Mouse (Mus musculus): ENCODE measurements at regions not wholly inside any gene's neighbourhood (a gene's known extent, or its start where the extent isn't known, plus 50 kb on each side); places are given as distances from the start of the nearest gene placed in this dataset.
A peak's percentile ranks its signal among the peaks of the same experiment; 100 is the strongest.
"Not testable (repeated sequence)": the region's sequence is repeated elsewhere in the genome, so short reads cannot be mapped to it uniquely, and the experiment has no call there.

DNA sequence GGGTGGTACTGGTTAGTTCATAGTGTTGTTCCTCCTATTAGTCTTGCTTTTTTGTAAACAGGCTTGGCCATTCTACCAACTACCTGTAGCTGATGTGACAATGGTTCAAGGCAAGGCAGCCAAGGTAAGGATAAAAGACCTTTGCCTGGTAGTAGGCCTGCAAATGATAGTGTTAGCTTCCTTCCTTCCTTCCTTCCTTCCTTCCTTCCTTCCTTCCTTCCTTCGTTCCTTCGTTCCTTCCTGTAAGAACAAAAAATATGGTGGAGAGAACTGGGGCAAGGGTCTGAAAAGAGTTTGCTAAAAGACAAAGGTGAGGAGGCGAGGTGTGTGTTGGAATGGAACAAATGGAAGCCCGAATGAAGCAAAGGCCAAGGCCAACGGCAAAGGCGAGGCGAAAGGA lies 84.8 kb upstream of the Ezh2 start:
- not testable (repeated sequence) for H3K36me3 ChIP-seq (ENCODE audit: insufficient read depth, low read length); H3K27me3 ChIP-seq (ENCODE audit: insufficient read depth, low read length); H3K4me3 ChIP-seq (replicated peaks; ENCODE audit: low read length); H3K4me1 ChIP-seq (replicated peaks; ENCODE audit: low read depth, low read length); H3K9me3 ChIP-seq (ENCODE audit: low read length)

GRCm38 (mm10) chr6:47672741-47673140 lies 77.6 kb upstream of the Ezh2 start:
- not testable (repeated sequence) for H3K27me3 ChIP-seq (ENCODE audit: insufficient read depth, low read length); H3K4me3 ChIP-seq (replicated peaks; ENCODE audit: low read length); H3K9me3 ChIP-seq (ENCODE audit: low read length)

DNA sequence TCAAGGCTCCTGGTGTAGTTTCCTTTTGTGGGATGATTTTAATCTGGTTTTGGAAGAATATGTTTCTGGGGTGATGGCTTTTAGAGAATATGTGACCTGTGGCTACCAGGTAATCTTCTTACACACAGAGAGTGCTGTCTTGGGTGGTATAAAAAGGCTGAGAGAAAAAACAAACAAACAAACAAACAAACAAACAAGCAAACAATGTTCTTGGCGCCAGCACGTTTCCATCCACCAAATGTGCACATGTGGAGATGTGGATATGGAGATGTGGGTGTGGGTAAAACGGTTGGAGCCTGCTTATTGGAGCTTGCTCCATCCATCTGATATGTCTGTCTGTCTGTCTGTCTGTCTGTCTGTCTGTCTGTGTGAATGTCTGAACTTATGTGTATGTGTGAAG lies 57.7 kb upstream of the Ezh2 start:
- not testable (repeated sequence) for H3K4me1 ChIP-seq (replicated peaks; ENCODE audit: low read depth, low read length); H3K4me3 ChIP-seq (replicated peaks; ENCODE audit: low read length); H3K9me3 ChIP-seq (ENCODE audit: low read length); H3K36me3 ChIP-seq (ENCODE audit: insufficient read depth, low read length)
- peaks cover 22% of the 10 kb centered on the region for H3K27me3 ChIP-seq (ENCODE audit: insufficient read depth, low read length)

More at GRCm38 (mm10) chr6:47672741-47673140, 77.6 kb upstream of the Ezh2 start:
- H3K4me1 ChIP-seq (replicated peaks; ENCODE audit: low read depth, low read length); H3K36me3 ChIP-seq (ENCODE audit: insufficient read depth, low read length): not testable (repeated sequence)

- not testable (repeated sequence) for H3K36me3 ChIP-seq (ENCODE audit: insufficient read depth, low read length); H3K9me3 ChIP-seq (ENCODE audit: low read length); H3K4me1 ChIP-seq (replicated peaks; ENCODE audit: low read depth, low read length)
- Histone ChIP-seq H3K27me3 (ENCODE audit: insufficient read depth, low read length) (peaks cover 25% of the 10 kb centered on the region), H3K4me3 (replicated peaks; ENCODE audit: low read length) (peak overlapping the region; percentile 82)
These were observed 56.2 kb upstream of the Ezh2 start for GRCm38 (mm10) chr6:47651385-47651718.

DNA sequence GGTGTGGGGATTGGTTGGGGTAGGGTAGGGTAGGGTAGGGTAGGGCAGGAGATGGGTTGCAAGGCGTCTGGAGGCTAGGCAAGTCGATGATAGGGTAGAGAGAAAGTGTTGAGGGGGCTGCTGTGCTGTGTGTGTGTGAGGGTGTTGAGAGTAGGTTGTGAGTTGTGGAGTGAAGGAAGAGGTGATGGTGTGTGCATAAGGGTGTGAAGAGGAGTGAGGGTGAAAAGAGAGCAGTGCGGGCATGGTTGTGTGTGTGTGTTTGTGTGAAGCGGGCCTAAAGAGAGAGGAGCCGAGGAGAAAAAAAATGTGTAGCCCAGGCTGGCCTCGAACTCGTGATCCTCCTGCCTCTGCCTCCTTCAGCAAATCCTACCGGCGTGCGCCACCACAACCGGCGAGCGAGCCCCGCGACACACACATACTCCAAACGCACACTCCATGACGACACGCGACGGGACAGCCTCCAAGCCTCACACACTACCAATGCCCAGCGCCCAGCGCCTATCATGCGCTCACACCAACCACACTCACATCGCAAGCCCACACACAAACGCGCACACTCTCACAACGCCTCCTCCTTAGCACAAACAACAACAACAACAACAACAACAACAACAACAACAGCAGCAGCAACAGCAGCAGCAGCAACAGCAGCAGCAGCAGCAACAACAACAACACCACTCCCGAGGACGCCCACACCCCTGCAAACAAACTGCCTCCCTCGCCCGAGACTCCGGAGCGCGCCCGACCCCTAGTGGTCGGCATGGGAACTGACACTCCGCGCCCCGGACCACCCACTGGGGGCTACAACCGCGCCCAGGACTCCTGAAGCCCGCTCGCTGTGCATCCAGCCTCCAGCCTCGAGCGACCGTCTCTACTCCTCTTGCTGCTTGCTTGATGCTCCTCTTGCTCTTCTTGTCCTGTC lies 55.6 kb upstream of the Ezh2 start:
- peaks cover 26% of the 10 kb centered on the region for H3K27me3 ChIP-seq (ENCODE audit: insufficient read depth, low read length)
- no peaks in the 10 kb centered on the region for H3K9me3 ChIP-seq (ENCODE audit: low read length)
- TF ChIP-seq CTCF (conservative IDR thresholded peaks at IDR 0.05; ENCODE audit: low read length), result peak; percentile 83
- TF ChIP-seq NANOG (IDR thresholded peaks at IDR 0.05; ENCODE audit: borderline replicate concordance, low read length), result no peak
- no peak for TF ChIP-seq POU5F1 (IDR thresholded peaks at IDR 0.05; ENCODE audit: borderline replicate concordance, low read length)
- peaks cover 9% of the 10 kb centered on the region; the same call in 1 of the 2 replicates for H3K4me1 ChIP-seq (replicated peaks; ENCODE audit: low read depth, low read length)
- no peaks in the 10 kb centered on the region for H3K36me3 ChIP-seq (ENCODE audit: insufficient read depth, low read length)
- H3K4me3 ChIP-seq (replicated peaks; ENCODE audit: low read length), result peak overlapping the region; percentile 82

GRCm38 (mm10) chr6:47649961-47650360 lies 54.8 kb upstream of the Ezh2 start:
- TF ChIP-seq POU5F1 (IDR thresholded peaks at IDR 0.05; ENCODE audit: borderline replicate concordance, low read length) (no peak), NANOG (IDR thresholded peaks at IDR 0.05; ENCODE audit: borderline replicate concordance, low read length) (no peak), CTCF (conservative IDR thresholded peaks at IDR 0.05; ENCODE audit: low read length) (no peak)
- no peaks in the 10 kb centered on the region for H3K36me3 ChIP-seq (ENCODE audit: insufficient read depth, low read length)
- H3K27me3 ChIP-seq (ENCODE audit: insufficient read depth, low read length), result peaks cover 26% of the 10 kb centered on the region
- no peaks in the 10 kb centered on the region for H3K9me3 ChIP-seq (ENCODE audit: low read length)
- peaks cover 9% of the 10 kb centered on the region; the same call in 1 of the 2 replicates for H3K4me1 ChIP-seq (replicated peaks; ENCODE audit: low read depth, low read length)
- H3K4me3 ChIP-seq (replicated peaks; ENCODE audit: low read length), result no peak overlapping the region

DNA sequence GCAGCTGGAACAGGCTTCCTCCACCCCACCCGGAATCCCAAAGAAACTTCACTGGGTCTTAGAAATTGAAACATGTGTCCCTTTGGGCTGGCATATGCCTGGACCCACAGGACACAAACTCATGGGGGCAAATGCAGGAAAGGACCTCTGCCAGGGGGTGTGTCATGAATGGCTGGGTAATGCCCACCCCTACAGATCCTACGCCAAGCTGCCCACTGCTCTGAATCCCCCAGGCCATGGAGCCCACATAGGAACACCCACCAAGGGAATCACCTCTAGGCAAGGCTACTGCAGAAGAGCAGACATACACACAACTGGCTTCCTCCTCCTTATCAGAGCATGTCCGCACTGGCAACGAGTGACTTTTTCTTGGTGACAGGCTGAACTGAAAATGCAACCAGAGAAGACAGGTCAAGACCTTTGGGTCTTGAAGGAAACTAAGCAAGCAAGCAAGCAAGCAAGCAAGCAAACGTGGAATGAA lies 54.4 kb upstream of the Ezh2 start:
- Histone ChIP-seq H3K4me3 (replicated peaks; ENCODE audit: low read length) (no peak overlapping the region), H3K36me3 (ENCODE audit: insufficient read depth, low read length) (no peaks in the 10 kb centered on the region), H3K9me3 (ENCODE audit: low read length) (no peaks in the 10 kb centered on the region), H3K27me3 (ENCODE audit: insufficient read depth, low read length) (peaks cover 26% of the 10 kb centered on the region), H3K4me1 (replicated peaks; ENCODE audit: low read depth, low read length) (peaks cover 9% of the 10 kb centered on the region; the same call in 1 of the 2 replicates)
- TF ChIP-seq NANOG (IDR thresholded peaks at IDR 0.05; ENCODE audit: borderline replicate concordance, low read length) (no peak), CTCF (conservative IDR thresholded peaks at IDR 0.05; ENCODE audit: low read length) (no peak), POU5F1 (IDR thresholded peaks at IDR 0.05; ENCODE audit: borderline replicate concordance, low read length) (no peak)

GRCm38 (mm10) chr6:47648899-47649298 lies 53.8 kb upstream of the Ezh2 start:
- no peak overlapping the region for H3K4me3 ChIP-seq (replicated peaks; ENCODE audit: low read length)
- peaks cover 26% of the 10 kb centered on the region for H3K27me3 ChIP-seq (ENCODE audit: insufficient read depth, low read length)
- no peak for TF ChIP-seq CTCF (conservative IDR thresholded peaks at IDR 0.05; ENCODE audit: low read length)
- TF ChIP-seq POU5F1 (IDR thresholded peaks at IDR 0.05; ENCODE audit: borderline replicate concordance, low read length), result no peak
- TF ChIP-seq NANOG (IDR thresholded peaks at IDR 0.05; ENCODE audit: borderline replicate concordance, low read length), result no peak

GRCm38 (mm10) chr6:47648316-47648715 lies 53.2 kb upstream of the Ezh2 start:
- Histone ChIP-seq H3K9me3 (ENCODE audit: low read length) (no peaks in the 10 kb centered on the region), H3K36me3 (ENCODE audit: insufficient read depth, low read length) (no peaks in the 10 kb centered on the region), H3K27me3 (ENCODE audit: insufficient read depth, low read length) (peaks cover 26% of the 10 kb centered on the region), H3K4me3 (replicated peaks; ENCODE audit: low read length) (no peak overlapping the region), H3K4me1 (replicated peaks; ENCODE audit: low read depth, low read length) (peaks cover 9% of the 10 kb centered on the region; the same call in 1 of the 2 replicates)
- TF ChIP-seq POU5F1 (IDR thresholded peaks at IDR 0.05; ENCODE audit: borderline replicate concordance, low read length) (no peak), CTCF (conservative IDR thresholded peaks at IDR 0.05; ENCODE audit: low read length) (no peak), NANOG (IDR thresholded peaks at IDR 0.05; ENCODE audit: borderline replicate concordance, low read length) (no peak)

More at GRCm38 (mm10) chr6:47648899-47649298, 53.8 kb upstream of the Ezh2 start:
- no peaks in the 10 kb centered on the region for H3K9me3 ChIP-seq (ENCODE audit: low read length)
- H3K36me3 ChIP-seq (ENCODE audit: insufficient read depth, low read length), result no peaks in the 10 kb centered on the region
- H3K4me1 ChIP-seq (replicated peaks; ENCODE audit: low read depth, low read length), result peaks cover 9% of the 10 kb centered on the region; the same call in 1 of the 2 replicates
